ENCODE assay signal across 9 mouse cellular contexts in genomic region chr1:136550851-136551540, GRCm38 (mm10).
DNase-seq lines count a peak whose midpoint lies in the region; ATAC-seq and TF ChIP-seq lines count a peak whose summit lies in the region.
"Had no signal": no experiment of that assay in that cellular context is flagged by ENCODE, and none has a peak within 500 bp of the region (broad histone marks: within the 10 kb centered on the region; RNA-seq: fewer than 3 reads in every experiment).

No protein-coding gene starts in this region.

- H3K4me3 ChIP-seq in lung, postnatal 0 days (ENCODE audit: low read depth, low read length) = no peak overlapping the region
- H3K4me3 ChIP-seq: heart, embryonic 15.5 days had no signal

- no peak for TF ChIP-seq EP300 in lung, postnatal 0 days (IDR thresholded peaks at IDR 0.05)

- peak; percentile 90 for ATAC-seq in granulocyte monocyte progenitor cell, adult 5-6 weeks (replicated peaks; ENCODE audit: poor library complexity, severe bottlenecking)
- ATAC-seq in lung, postnatal 0 days = peak; percentile 41; the same call in 1 of the 2 replicates

- no peak overlapping the region for H3K9ac ChIP-seq in lung, postnatal 0 days (replicated peaks; ENCODE audit: low read depth)
- H3K9ac ChIP-seq: heart, embryonic 15.5 days had no signal

- peak; percentile 69 for DNase-seq in CD4-positive helper T cell, adult 2 months (ENCODE audit: low read depth, low spot score)
- DNase-seq in adrenal gland, postnatal 10 days = peak; percentile 86
- peak; percentile 81 for DNase-seq in embryo, embryonic 9.5 days (ENCODE audit: extremely low spot score)
- peak; percentile 88 to 89 for DNase-seq in kidney, postnatal 4 days
- DNase-seq in lung, postnatal 0 days (ENCODE audit: low spot score) = peak; percentile 86
- peak; percentile 85 for DNase-seq in ovary, postnatal 14 days (ENCODE audit: low spot score)
- DNase-seq in thymus, postnatal 14 days = peak; percentile 76

- H3K4me2 ChIP-seq in lung, postnatal 0 days (replicated peaks; ENCODE audit: low read depth, low read length) = no peak overlapping the region
- H3K4me2 ChIP-seq: heart, embryonic 15.5 days had no signal

- no peaks in the 10 kb centered on the region for H3K4me1 ChIP-seq in lung, postnatal 0 days (ENCODE audit: insufficient read depth, low read depth, low read length)

- WGBS in lung, postnatal 0 days = 23% methylated on average over 16 of the region's 16 CpGs

- no peak overlapping the region for H3K27ac ChIP-seq in lung, postnatal 0 days (ENCODE audit: low read length)
- H3K27ac ChIP-seq: heart, embryonic 15.5 days had no signal

- no peaks in the 10 kb centered on the region for H3K36me3 ChIP-seq in lung, postnatal 0 days (ENCODE audit: insufficient read depth, low read length)
- H3K36me3 ChIP-seq: heart, embryonic 15.5 days had no signal

- peak; percentile 99 for TF ChIP-seq CTCF in lung, postnatal 0 days (IDR thresholded peaks at IDR 0.05)

- no peaks in the 10 kb centered on the region for H3K9me3 ChIP-seq in lung, postnatal 0 days (ENCODE audit: low read length)
- H3K9me3 ChIP-seq: heart, embryonic 15.5 days had no signal

- no peaks in the 10 kb centered on the region for H3K27me3 ChIP-seq in lung, postnatal 0 days (replicated peaks; ENCODE audit: insufficient read depth, low read length)
- H3K27me3 ChIP-seq: heart, embryonic 15.5 days had no signal
